Mouse (Mus musculus) CD4-positive helper T cell, adult 2 months (primary cell): ENCODE results near the gene Ddx54.

Experiments
- DNase-seq: peaks from one replicate; pipeline ENCODE4 v3.0.0-alpha.2; 2012; ENCODE audit warnings: low read depth, missing footprints, low spot score

Ddx54 gene

DNA sequence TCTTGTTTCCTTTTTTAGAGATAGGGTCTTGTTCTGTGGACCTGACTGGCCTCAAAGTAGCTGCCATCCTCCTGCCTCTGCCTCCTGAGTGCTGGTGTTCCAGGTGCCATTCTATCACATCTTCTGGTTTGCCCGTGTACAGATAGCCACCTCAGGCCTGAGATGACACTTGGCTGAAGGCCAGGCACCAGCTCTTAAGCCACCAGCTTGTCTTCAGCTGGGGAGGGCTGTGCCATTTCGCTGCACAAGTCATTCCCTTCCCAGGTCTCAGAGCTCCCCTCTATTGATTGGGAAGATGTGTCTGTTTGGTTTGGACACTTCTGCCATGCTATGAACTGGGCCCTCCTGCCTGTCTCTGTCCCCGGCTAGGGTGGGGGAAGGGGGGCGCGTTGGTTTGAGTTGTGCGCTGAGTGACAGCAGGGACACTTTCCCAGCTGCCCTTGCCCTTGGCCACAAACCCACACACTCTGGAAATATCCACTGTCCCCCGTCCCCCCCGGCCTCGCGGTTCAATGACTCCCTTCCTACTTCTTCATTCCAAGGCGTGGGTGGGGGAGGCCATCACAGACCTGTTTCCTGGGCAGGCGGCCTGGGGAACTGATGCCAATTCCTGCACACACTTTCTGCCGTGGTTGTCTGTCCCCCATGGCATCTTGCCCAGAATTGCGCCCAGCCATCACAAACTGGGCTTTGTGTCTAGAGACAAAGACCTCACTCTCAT, 31.0 kb downstream of the Ddx54 start:
- no peak for DNase-seq

- DNase-seq: no peak
Measured at GRCm38 (mm10) chr5:120644227-120644626, 31.7 kb downstream of the Ddx54 start.

DNA sequence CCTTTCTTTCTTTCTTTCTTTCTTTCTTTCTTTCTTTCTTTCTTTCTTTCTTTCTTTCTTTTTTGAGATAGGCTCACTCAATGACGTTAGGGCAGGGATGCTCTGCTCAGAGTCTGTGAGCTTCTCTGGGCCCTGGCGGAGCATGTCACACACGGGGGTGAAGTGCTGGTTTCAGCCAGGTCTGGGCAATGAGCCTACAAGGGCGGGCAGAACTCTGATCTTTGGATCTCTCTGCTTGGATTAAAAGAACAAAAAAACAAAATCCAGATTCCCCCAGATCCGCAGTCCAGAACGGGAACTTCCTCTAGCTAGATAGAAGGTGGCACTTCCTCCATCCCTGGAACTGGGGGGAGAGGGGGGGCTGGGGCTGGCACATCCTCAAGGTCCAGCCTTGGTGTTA, 33.3 kb downstream of the Ddx54 start:
- DNase-seq: no peak

GRCm38 (mm10) chr5:120647361-120647760, 34.8 kb downstream of the Ddx54 start:
- no peak for DNase-seq

DNA sequence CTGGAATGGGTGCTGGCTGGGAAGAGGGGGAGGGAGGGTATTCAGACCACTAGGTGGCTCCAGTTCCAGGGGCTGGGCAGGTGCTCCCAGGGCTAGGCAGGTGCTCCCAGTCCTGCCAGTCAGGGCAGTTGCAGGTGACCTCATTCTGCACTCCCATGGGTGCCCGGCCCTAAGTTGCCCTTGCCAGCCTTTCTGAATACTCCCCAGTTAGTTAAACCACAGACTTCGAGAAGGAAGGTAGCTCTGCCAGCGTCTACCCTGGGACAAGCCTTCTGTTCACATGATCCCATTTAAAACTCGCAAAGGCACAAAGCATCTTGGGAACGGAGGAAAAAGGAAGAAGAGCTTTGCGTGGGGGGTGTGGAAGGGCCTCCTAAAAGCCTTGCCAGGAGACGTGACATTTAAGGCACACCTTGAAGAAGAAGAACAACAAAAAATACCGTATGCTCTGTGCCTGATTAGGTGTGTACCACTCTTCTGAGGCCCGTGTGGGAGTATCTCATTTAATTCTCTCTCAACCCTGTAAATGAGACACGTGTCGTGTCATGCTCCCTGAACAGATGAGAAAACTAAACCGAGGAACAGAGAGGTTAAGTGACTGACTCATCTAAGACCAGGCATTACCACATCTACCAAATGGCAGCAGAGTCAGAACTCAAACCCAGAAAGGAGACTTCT, 35.4 kb downstream of the Ddx54 start:
- peak; percentile 73 for DNase-seq

DNA sequence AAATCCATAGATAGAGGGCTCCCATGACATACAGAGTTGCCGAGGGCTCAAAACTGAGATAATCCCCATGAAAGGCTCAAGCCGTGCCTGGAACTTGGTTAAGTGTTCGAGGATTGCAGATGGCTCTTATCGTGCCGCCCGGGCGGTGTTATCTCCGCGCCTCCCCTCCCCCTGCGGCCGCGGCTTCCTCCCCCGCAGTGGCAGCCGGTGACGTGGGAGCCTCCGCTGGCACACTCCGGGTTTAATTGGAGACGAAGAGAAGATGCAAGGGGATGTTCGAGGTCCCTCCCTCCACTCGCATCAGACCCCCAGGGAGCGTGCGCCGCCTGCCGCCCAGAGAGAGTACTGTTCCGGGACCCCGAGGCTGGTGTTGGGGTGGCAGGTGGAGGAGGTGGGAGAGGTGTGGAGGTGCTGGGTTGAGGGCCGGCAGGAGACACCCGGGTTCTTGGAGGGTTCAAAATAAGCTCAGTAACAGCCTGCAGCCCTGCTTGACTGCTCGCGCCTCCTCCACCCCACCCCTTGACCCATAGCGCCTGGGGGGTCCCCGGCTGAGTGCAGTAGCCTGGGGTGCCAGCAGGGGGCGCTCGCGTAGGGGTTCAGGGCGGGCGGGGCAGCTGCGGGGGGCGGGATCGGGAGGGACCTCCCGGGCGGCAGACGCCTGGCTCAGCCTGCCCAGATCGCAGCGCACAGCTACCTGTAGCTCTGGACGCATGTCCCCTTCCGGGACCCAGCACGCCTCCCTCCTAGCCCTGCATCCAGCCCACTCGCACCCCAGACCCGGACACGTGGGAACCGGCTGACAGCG, 36.2 kb downstream of the Ddx54 start, which contains the start of gene Rasal1:
Gene Rasal1, plus strand, starts transcription at position 244 of the 805 bp plus-strand sequence.
- DNase-seq: peak; percentile 94

GRCm38 (mm10) chr5:120649374-120649933, 36.9 kb downstream of the Ddx54 start:
- DNase-seq: no peak

DNA sequence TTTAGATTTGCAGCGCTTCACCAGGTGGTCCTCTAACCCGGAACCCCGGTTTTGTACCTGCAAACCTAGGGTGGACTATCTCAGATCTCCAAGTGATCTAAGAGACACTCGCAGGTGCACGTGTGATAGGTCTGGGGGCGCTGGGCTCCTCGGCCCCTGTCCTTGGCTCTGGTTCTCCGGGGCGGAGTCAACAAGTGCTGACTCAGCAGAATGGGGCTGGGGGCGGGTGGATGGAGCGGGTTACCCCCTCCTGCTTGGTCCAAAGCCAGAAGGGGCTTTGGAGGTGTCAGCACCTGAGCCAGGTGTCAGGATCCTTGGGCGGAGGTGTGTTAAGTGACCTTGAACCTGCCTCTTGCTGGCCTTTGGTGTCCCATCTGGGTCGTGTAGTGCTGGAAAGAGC, 37.4 kb downstream of the Ddx54 start:
- no peak for DNase-seq

DNA sequence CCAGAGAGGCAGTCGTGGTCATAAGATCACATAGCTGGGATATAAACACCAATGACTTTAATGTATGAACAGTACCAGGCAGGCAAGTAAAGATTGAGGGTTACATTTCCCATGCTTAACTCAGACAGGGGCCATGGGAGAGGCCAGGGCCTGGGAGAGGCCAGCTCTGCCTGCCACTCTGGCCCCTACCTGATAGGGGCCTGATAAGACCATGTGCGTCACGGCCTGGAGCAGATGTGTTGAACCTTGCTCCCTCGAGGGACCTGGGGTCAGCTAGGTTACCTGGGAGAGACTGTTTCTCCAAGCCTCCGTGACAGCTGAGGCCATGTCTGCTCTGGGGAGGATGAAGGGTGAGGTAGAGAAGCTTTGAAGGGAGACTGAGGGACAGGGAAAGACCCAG, 38.7 kb downstream of the Ddx54 start:
- DNase-seq: no peak

- DNase-seq: no peak
Measured at GRCm38 (mm10) chr5:120652915-120653701, 40.6 kb downstream of the Ddx54 start.

DNA sequence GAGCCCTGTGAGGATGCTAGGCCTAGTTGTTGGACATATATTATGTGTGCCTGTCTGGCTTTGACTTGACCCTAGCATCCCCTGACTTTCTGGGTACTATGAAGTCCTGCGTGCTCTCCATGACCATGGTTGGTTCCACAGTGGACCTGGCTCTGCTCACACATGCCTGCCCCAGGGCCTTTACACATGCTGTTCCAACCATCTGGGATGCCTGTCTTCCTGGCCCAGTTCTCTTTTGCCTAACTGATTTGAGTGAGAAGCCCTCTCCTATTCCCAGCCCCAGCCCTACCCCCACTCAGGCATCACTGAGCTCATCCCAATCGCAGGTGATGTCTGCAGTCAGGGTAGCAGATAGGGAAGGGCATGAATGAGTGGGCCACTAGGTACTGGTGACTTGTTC, 41.3 kb downstream of the Ddx54 start:
- no peak for DNase-seq

GRCm38 (mm10) chr5:120656281-120656751, 43.8 kb downstream of the Ddx54 start:
- no peak for DNase-seq

- DNase-seq: peak; percentile 47
Measured at GRCm38 (mm10) chr5:120660816-120661215, 48.3 kb downstream of the Ddx54 start.

DNA sequence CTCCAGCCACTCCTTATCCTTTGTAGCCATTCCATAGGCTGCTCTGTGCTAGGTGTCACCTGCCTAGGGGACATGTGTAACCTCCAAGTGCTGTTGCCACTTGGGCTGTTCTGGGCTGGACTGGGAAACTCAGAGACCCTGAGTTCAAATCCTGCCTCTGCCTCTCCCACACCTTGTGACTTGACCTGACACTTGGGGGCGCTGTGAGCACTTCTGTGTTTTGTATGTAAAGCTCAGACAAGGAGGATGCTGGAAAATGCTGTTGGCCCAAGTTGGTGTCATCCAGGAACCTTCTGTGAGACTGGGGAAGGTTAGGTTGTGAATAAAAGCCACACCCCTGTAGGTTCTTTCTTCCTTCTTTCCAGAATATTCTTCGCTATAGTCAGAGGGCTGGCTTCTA, 52.3 kb downstream of the Ddx54 start:
- DNase-seq: no peak

GRCm38 (mm10) chr5:120668761-120669160, 56.2 kb downstream of the Ddx54 start:
- no peak for DNase-seq

- DNase-seq: no peak
Measured at GRCm38 (mm10) chr5:120670132-120670531, 57.6 kb downstream of the Ddx54 start.

- DNase-seq: no peak
Measured at GRCm38 (mm10) chr5:120671865-120672264, 59.3 kb downstream of the Ddx54 start.

DNA sequence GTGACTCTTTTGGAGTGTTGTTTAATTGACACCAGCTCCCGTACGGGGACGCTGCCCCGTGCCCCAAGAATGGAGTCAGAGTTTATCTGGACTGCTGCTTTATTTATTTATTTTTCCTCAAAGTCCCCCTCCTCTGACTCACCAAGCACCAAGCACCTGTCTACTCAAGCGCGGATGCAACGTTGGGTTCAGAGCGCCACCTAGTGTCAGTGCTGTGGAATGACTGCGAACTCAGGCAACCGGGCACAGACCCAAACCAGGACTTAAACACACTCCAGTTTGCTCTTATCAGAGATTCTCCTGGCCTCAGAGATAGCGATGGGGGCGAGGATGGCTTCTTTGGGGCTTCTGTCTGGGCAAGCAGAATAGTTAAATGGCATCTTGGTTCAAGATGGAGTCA, 61.1 kb downstream of the Ddx54 start:
- DNase-seq: peak; percentile 81

DNA sequence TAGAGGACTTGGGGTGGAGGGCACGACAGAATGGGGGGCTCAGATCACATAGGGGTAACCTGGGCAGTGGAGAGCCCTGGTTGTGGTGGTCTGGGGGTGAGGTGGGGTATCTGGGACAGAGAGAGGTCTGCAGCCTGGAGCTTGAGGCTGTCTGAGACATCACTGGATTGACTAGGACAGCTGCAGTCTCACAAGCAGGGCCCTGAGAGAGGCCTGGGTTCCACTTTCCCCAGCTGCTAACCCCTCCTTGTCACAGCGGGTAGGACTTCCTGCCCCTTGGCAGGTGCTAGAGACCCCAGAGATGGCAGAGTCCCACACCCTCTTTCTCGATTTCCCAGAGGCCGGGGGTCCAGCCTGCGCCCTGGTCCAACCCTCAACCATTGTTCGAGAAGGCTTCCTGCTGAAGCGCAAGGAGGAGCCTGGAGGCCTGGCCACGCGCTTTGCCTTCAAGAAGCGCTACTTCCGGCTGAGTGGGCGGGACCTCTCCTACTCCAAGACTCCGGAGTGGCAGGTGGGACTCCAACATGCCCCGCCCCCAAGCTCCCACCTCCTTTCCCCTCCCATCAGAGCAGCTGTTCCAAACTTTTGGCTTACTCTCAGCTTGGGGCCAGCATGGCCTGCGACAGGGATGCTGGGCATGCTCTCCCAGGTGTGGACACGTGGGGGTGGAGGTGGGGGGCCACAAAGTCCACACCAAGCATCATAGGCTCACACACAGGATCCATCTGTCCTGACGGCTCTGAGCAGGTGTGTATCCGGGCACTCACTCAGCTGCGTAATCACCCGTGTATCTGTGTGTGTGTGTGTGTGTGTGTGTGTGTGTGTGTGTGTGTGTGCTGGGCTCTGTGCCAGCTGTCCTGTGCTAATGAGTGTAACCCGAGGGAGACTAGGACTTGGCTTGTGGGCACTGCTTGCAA, 61.9 kb downstream of the Ddx54 start:
- DNase-seq: peak; percentile 62

GRCm38 (mm10) chr5:120677516-120677915, 65.0 kb downstream of the Ddx54 start:
- DNase-seq: peak; percentile 84
